Mouse (Mus musculus) T-cell, adult 2 months (primary cell): ENCODE data around the gene Tmem240.
"Not testable (repeated sequence)": the region's sequence is repeated elsewhere in the genome, so short reads cannot be mapped to it uniquely, and the experiment has no call there.

Experiments used
- DNase-seq: peaks from one replicate; pipeline ENCODE4 v3.0.0; 2022; ENCODE audit warnings: low spot score

Tmem240 gene

DNA sequence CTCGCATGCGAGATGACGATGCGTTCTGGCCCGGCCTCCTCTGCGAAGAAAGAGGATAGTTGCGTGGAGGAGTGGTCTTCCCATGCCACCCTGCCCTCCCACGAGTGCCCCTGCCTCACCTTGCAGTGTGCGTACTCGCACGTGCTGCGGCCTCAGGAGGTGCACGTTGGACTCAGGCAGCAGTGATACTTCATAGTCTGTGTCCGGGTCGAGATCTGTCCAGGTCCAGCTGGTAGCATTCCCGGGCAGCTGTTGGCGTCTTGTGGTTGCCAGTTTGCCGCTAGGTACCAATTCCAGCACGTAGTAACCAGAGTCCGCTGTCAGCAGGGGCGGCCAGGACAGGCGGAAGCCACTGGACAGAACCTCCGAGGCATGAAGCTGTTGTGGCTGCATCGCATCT lies 36.0 kb downstream of the Tmem240 start:
- no peak for DNase-seq

DNA sequence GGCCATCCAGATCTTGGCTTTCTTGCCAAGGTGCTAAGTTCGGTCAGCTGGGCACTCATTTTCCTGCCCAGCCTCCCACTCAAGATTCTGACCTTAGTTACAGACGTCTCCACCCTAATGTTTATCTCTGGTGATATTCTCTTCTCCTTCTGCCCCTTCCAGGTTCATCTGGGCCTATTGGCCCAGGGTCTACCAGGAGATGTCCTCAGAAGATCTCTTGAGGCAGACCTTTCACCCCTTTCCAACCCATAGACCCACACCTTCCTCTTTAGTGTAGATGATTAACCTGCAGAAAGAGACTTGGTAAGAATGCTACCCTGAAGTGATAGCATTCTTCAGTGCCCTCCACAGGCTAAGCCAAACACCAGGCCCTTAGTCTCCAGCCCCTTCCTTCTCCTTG lies 37.1 kb downstream of the Tmem240 start:
- no peak for DNase-seq

DNA sequence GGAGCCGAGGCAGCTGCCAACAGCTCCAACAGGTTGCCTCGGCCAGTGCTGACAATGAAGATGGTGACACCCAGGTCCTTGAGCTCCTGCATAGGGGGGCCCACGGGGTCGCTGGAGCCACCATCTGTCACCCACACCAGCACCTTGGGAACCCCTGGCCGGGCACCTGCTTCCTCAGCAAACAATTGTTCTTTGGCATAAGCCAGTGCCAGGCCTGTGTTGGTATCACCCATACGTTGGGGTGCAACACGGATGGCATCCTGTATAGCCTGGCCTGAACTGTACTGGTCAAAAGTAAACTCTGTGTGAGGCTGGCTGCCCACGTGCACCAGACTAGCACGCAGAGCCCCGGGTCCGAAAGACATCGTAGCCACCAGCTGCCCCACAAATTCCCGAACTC lies 38.2 kb downstream of the Tmem240 start:
- no peak for DNase-seq

DNA sequence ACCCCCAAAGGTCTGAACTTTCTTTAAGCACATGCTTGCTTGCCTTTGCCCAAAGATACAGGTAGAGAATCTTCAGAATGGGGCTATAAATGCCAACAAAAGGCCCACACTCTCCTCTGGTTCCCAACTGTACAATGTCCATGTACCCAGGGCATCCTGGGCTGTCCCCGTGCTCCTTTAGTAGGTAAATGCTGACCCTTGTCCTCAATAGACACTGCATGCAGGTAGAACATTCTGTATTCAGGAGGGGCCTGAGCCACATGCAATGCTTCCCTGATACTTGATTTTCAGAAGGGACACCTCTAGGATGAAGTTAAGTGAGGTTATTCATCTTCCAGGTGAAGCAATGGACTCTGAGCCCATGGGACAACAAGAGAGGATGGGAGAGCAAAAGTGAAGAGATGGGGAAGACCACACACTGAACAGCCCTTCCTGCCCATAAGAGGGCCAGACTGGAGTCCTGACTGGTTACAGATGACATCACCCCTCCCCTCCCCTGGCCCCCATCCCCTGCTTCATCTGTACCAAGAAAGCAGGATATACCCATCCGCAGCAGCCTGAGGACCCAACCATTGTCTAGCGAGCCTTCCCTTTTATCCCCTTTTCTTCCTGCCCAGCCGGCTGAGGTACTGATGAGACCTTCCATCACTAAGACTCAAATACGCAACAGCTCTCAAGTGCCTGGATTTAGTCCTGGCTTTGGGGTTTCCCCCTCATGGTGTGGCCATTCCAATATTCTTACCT lies 38.9 kb downstream of the Tmem240 start:
- no peak for DNase-seq

DNA sequence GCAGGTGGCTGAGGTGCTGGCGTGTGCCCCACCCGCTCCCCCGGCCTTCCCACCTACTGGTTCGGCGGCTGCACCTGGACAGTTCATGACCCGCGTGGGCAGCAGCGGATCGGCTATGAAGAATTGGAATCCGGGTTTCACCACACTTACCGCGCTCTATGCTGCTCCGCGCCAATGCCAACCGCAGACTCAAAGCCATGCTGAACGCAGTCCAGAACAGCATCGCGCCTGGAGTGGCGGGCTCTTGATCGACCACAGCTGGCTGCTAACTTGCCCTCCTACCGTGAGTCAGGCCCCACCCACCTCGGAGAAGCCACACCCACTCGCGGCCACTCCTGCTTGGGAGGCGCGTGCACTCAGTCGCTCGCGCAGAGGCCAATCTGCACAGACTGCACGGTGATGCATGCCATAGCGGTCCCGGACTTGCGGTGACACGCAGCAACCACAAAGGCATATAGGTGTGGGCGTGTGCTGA lies 39.7 kb downstream of the Tmem240 start, which contains the start of gene Vwa1:
Gene Vwa1 (minus strand): TSS at position 419 of the 475 bp plus-strand sequence.
- DNase-seq: peak; percentile 78

DNA sequence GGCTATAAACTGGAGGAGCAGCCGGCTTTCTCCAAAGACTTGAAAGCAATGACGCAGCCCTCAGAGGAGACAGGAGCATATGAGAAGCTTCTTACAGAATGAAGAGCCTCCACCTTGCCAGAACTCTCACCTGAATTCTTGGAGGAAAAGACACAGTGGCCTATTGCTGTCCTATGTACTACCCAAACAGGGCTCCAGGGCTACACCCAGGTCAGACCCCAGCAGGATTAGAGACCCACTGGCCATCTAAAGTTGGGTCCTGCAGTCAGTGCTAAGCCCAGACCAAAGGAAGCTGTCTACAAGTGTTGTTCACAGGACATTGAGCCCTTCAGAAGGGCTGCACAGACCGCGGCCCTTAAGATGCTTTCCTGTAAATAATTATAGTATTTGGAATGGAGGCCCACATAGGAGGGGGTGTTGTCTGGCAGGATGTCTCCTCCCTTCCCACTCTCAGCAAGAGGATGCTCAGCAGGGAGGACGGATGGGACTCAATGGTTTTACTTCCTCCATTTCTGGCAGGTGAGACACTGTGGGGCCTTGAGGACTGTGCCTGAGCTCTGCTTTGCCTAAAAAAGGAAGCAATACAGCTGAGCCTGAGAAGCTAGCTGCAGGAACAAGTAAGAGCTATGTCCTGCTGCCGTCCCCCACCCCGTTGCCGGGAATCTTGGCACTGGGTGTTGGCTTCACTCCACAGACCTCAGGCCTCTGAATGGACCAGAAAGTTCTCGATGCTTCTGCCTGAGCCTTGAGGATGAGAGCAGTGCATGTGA lies 40.6 kb downstream of the Tmem240 start:
- no peak for DNase-seq

DNA sequence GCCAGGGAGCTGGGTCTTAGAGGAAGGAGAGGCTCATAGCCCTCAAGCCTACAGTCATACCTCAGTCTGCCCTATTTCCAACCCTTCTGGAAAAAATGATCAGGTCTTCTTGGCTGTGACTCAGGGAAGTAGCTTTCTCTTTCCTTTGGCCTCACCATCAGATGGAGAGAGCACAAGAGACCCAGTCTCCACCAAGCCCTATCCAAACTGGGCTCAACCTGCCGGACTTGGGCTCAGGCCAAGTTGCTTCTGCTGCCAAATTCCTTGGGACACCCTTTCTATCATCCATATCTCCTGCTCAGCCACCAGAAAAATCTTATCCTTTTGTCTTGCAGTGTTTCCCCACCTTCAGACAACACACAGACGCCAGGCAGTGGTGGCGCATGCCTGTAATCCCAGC lies 41.3 kb downstream of the Tmem240 start:
- DNase-seq: no peak

DNA sequence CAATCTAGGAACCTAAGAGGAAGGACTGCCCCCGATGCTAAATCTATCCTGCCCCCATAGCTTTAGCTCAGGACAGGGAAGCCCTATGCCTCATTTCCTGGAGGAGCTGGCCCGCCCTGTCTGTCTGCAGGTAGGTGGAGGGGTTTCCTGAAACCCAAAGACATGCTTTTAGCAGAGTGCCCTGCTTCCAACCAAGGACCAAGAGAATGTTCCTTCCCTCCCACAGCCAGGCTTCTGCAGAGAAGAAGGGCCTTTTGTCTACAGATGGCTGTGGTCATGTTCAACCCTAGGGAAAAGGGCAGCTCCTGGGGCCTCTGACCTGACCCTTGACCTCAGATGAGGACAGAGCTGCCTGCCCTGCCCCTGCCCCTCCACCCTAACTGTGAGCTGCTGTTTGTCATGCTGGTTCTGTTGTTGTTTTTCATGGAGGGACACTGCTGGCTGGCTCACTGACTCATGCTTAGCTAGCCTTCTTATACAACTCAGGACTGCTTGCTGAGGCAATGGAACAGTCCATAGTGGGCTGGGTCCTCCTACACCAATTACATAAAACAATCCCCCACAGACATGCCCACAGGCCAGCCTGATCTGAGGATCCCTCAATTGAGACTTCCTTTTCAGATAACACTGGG lies 42.2 kb downstream of the Tmem240 start:
- DNase-seq: no peak

DNA sequence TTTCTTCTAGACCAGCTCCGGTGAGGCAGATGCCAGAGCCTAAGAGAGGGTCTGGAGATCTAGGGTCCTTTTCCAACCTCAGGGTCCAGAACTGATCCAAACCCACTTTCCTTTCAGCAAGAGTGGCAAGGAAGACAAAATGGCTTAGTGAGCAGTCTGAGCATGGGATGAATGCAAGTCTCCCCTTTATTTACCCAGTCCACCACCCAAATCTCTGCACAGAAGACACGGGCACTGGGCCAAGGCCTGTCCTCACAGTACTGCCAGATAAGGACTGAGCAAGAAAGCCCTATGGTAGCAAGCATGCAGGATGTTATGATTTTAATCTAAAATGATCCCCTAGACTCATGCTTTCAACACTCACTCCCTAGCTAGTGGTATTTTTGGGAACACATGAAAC lies 43.2 kb downstream of the Tmem240 start:
- DNase-seq: no peak

DNA sequence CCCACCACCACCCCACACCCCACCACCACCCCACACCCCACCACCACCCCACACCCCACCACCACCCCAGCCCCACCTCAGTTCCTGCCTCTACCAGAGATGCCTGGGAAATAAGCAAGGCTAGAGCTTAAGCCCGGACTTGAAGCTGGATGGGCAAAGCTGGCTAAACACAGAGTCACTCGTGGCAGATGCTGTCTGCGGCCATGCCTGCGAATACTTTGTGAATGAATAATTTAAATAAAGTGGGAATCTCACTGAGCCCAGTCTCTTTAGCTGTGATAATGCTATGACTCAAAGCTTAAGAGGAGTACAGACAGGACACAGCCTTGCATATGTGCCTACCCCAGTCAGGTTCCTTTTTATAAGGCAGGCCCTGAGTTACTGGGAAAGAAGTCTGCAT lies 44.9 kb downstream of the Tmem240 start:
- DNase-seq: no peak

DNA sequence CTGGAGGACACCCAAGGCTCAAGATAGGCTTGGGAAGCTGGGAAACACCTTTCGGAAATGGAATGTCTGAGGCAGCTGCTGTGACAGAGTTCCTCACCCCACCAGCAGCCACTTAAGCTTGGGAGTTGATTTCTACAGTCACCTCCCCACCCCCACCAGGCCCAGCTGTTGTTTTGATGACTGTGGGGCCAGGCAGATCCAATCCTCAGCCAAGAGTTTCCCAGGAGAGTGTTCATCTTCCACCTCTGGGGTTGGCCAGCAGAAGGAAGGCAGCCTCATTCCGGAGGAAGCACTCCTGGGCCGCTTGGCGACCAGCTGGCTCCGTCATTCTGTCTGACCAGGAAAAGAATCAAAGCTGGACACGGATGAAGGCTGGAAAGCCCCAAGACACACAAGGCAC lies 46.3 kb downstream of the Tmem240 start:
- no peak for DNase-seq

DNA sequence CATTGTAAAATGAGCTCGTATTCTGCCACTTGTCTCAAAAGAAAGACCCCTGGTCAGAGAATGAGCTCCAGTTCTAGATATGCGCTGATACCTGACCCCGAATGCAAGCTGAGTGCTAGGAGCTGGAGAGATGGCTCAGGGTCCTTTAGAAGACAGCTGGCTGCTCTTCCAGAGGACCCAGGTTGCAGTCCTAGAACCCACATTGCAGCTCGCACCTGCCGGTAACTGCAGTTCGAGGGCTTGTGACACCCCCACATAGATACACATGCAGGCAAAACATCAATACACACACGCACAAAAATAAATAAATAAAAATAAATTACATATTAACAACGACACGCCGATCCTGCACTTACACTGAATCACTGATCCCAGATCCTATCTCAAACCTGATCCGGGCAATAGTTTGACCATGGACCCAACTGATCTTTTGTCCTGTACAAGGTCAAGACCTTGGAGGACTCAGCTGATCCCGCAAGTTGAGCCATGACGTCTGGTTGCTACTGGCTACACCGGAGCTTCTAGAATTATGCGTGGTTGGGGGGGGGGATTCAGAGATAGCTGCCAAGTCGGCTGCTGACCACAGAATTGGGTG lies 49.0 kb downstream of the Tmem240 start:
- DNase-seq: no peak

DNA sequence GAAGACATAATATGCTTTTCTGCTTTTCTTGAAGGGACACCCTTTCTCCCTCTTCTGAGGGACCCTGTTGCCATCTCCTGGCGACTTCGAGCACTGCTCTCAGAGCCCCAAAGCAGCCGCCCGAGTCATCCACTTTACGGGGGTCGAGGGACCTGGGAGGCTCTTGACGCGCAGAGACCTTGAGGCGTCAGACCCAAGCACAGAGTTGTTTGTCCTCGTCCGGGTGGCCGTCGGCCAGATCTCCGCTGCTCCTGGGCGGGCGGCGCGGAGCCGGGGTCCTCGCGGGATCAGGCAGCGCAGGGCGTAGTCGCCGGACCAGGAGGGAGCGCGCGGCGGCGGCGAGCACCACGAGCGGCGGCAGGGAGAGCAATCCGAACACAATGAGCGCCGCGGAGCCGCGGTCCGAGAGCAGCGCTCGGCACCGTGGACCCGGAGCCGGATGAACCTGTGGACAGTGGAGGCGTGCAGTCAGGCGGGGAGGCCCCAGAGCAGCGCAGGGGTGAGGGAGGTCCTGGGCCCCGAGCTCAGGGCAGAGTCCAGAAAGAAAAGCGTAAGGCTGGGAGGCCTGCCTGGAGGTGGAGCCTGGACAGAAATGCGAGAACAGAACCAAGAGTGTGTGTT lies 49.6 kb downstream of the Tmem240 start:
- DNase-seq: peak; percentile 56

DNA sequence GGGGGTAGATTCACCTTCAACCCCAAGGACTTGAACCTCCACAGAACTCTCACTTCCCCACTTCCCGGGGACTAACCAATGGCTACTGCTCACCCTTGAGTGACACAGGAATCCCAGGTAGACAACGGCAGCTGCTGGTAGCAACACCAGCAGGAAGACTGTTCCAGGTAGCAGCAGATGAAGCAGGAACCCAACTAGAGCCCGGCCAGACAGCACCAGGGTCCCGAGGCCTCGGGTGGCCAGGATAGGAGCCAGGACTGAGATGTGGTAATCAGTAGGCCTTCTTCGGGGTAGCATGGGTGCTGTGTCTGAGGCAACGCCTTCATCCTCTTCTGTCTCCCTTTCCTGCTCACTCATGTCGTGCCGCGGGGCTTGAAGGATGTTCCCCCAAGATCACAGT lies 50.6 kb downstream of the Tmem240 start:
- no peak for DNase-seq

DNA sequence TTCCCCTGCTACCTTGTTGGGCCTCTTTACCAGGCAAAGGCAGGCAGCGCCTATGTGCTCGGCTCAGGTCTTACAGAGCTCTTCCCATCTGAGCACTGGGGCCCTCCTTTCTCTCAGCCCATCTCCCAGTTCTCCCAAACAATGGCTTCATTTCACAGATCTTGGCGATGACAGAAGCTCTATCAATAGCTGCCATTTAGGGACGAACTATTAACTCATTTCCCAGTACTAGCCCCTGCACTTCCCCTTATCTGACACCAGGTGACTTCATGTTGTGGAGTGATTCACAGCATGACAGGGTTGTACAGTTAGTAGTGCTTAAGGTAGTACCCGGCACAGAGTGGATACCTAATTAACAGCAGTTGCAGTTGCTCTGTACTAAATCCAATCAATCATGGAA lies 51.2 kb downstream of the Tmem240 start, which contains the start of gene Tmem88b:
Gene Tmem88b (minus strand): TSS at position 56 of the 400 bp plus-strand sequence.
- no peak for DNase-seq

DNA sequence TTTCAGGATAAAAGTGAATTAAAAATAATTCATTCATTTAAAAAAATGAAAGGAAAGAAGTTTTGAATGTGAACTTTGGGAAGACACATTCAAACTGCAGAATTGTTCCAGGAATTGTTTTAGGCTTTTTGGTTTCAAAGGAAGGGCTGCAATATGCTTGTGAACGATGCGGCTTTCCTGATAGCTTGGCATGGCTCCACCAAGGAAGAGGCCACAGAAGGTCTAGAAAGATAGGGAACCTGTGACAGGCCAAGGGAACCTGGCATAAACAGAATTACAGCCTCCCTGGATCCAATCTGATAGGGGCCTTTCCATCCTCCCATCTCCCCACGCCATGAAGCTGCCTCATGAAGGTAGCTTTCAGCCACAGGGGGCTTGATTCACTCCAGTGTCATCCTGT lies 53.7 kb downstream of the Tmem240 start:
- no peak for DNase-seq

DNA sequence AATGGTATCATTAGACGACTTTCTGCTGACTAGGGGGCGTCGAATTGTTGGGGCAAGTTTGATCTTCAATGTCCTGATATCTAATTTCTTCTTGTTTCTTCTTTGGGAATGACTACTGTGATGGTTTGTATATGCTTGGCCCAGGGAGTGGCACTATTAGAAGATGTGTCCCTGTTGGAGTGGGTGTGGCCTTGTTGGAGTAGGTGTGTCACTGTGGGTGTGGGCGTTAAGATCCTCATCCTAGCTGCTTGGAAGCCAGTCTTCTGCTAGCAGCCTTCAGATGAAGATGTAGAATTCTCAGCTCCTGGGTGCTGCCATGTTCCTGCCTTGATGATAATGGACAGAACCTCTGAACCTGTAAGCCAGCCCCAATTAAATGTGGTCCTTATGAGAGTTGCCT lies 54.2 kb downstream of the Tmem240 start:
- DNase-seq: not testable (repeated sequence)

DNA sequence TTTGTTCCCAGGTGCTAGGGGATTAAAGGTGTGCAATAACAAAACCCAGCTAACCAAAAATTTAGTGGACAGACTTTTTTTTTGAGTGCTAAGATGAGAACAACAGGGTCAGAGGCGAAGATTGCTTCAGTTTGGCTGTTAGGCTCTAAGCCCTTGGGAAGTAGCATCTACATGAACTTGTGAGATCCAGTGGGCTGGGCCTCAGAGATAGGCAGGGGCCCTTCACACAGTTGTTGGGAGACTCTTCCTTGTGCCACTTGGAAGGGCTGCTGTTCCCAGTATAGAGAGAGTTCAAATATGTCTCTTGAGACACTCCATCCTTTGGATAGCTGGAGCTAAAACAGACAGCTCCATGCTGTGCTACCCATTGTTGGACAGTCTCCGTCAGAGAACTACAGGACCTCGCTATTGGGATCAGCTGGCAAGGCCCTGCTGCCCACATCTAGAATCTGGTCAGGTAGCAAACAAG lies 55.5 kb downstream of the Tmem240 start, which contains the start of gene Ankrd65:
Gene Ankrd65 (plus strand): TSS at position 419 of the 469 bp plus-strand sequence.
- no peak for DNase-seq
